Mouse (Mus musculus) lung, adult 2 months (tissue): ENCODE results near the gene Tmem108. TPM values are rescaled to one million over a fixed set of nuclear protein-coding genes. Genes with fewer than 3 reads are reported as not detected.

Source experiments
- DNase-seq: peaks from one replicate; pipeline ENCODE4 v3.0.0; 2022
- H3K4me1 ChIP-seq: fragments of 200-500 bp; 2 replicates; pipeline ENCODE4 v1.6.1; 2011; ENCODE audit warnings: low read length; ENCODE audit not compliant: control insufficient read depth, insufficient read depth
- H3K4me3 ChIP-seq: fragments of 200-500 bp; replicated peaks from 2 replicates; pipeline ENCODE3; 2011; ENCODE audit warnings: low read depth, mild to moderate bottlenecking, control low read depth, low read length; ENCODE audit errors: extremely low read depth
- CTCF ChIP-seq: fragments of 200-500 bp; IDR thresholded peaks from 2 replicates; pipeline ENCODE4 v1.5.1; 2011; ENCODE audit warnings: mild to moderate bottlenecking, low read length, control low read depth; ENCODE audit not compliant: insufficient read depth
- POLR2A ChIP-seq: fragments of 200-500 bp; IDR thresholded peaks from 2 replicates; pipeline ENCODE4 v1.6.1; 2011; ENCODE audit warnings: low read depth, mild to moderate bottlenecking, control low read depth, low read length, borderline replicate concordance; ENCODE audit errors: extremely low read depth
- WGBS: fragments of 180-500 bp; shearing (Covaris S2); methylation state at CpG from one replicate; pipeline ENCODE4 v1.1.7; 2018; 5-methylcytosine and 5-hydroxymethylcytosine counted together
- polyA plus RNA-seq: library from polyadenylated mRNA; depleted of rRNA; stranded (reverse); fragments of >200 nt; gene quantifications from 2 replicates; pipeline ENCODE4 v1.2.3, GENCODE M21; 2012

Tmem108 gene
- polyA plus RNA-seq, 1 experiment: 9.1 TPM

GRCm38 (mm10) chr9:103707000-103707790 lies 54.4 kb downstream of the Tmem108 start:
- Histone ChIP-seq H3K4me3 (no peak overlapping the region), H3K4me1 (no peaks in the 10 kb centered on the region; the same call in 1 of the 2 replicates)
- WGBS: 59% methylated on average over 8 of the region's 8 CpGs
- no peak for TF ChIP-seq POLR2A
- TF ChIP-seq CTCF: no peak
- peak; percentile 20 for DNase-seq

GRCm38 (mm10) chr9:103705717-103706116 lies 55.9 kb downstream of the Tmem108 start:
- no peak for TF ChIP-seq CTCF
- no peak for TF ChIP-seq POLR2A
- Histone ChIP-seq H3K4me1 (no peaks in the 10 kb centered on the region; the same call in 1 of the 2 replicates), H3K4me3 (no peak overlapping the region)
- DNase-seq: no peak
- WGBS: 91% methylated on average over 4 of the region's 4 CpGs

- Histone ChIP-seq H3K4me1 (no peaks in the 10 kb centered on the region; the same call in 1 of the 2 replicates), H3K4me3 (no peak overlapping the region)
- DNase-seq: no peak
- 89% methylated on average over 16 of the region's 16 CpGs for WGBS
- no peak for TF ChIP-seq CTCF
Observed at GRCm38 (mm10) chr9:103703014-103703413, 58.6 kb downstream of the Tmem108 start.

- TF ChIP-seq CTCF (0 out of 2 replicates have a peak, but pooled peaks have one; percentile 16), POLR2A (no peak)
- 78% methylated on average over 5 of the region's 5 CpGs for WGBS
- no peak for DNase-seq
- Histone ChIP-seq H3K4me3 (no peak overlapping the region), H3K4me1 (no peaks in the 10 kb centered on the region; the same call in 1 of the 2 replicates)
Observed at GRCm38 (mm10) chr9:103702452-103702851, 59.2 kb downstream of the Tmem108 start.

- DNase-seq: no peak
- 85% methylated on average over 4 of the region's 4 CpGs for WGBS
- TF ChIP-seq CTCF: no peak
- H3K4me1 ChIP-seq: no peaks in the 10 kb centered on the region
- no peak overlapping the region for H3K4me3 ChIP-seq
Observed at GRCm38 (mm10) chr9:103701448-103701847, 60.2 kb downstream of the Tmem108 start.

- Histone ChIP-seq H3K4me1 (no peaks in the 10 kb centered on the region), H3K4me3 (no peak overlapping the region)
- no peak for DNase-seq
- whole genome bisulfite sequencing: 84% methylated on average over 1 of the region's 1 CpGs
- no peak for TF ChIP-seq CTCF
- no peak for TF ChIP-seq POLR2A
Observed at GRCm38 (mm10) chr9:103700240-103700639, 61.4 kb downstream of the Tmem108 start.

- WGBS: 33% methylated on average over 6 of the region's 6 CpGs
- H3K4me3 ChIP-seq: no peak overlapping the region
- DNase-seq: no peak
- no peak for TF ChIP-seq POLR2A
- TF ChIP-seq CTCF: no peak
- no peaks in the 10 kb centered on the region for H3K4me1 ChIP-seq
Observed at GRCm38 (mm10) chr9:103696967-103697366, 64.7 kb downstream of the Tmem108 start.

- Histone ChIP-seq H3K4me1 (no peaks in the 10 kb centered on the region), H3K4me3 (no peak overlapping the region)
- no peak for DNase-seq
- TF ChIP-seq CTCF: no peak
Observed at GRCm38 (mm10) chr9:103693826-103694225, 67.8 kb downstream of the Tmem108 start.

GRCm38 (mm10) chr9:103692699-103693098 lies 68.9 kb downstream of the Tmem108 start:
- WGBS: 74% methylated on average over 4 of the region's 4 CpGs
- TF ChIP-seq POLR2A (no peak), CTCF (no peak)
- no peak overlapping the region for H3K4me3 ChIP-seq
- no peak for DNase-seq
- H3K4me1 ChIP-seq: no peaks in the 10 kb centered on the region

GRCm38 (mm10) chr9:103691847-103692246 lies 69.8 kb downstream of the Tmem108 start:
- no peak for TF ChIP-seq POLR2A
- WGBS: 88% methylated on average over 9 of the region's 9 CpGs
- H3K4me1 ChIP-seq: no peaks in the 10 kb centered on the region
- H3K4me3 ChIP-seq: no peak overlapping the region
- DNase-seq: no peak
